In genomic region chr6:43292471-43293076, GRCm38 (mm10) we compare ENCODE assay signal across 12 mouse cellular contexts. TPM values are rescaled to one million over a fixed set of nuclear protein-coding genes. Genes with fewer than 3 reads are reported as not detected.
DNase-seq lines count a peak whose midpoint lies in the region; ATAC-seq lines count a peak whose summit lies in the region.
"Had no signal": no experiment of that assay in that cellular context is flagged by ENCODE, and none has a peak within 500 bp of the region (broad histone marks: within the 10 kb centered on the region; RNA-seq: fewer than 3 reads in every experiment).

No protein-coding gene starts in this region.

- H3K27ac ChIP-seq in neural tube, embryonic 15.5 days (replicated peaks): no peak overlapping the region
- H3K27ac ChIP-seq: limb, embryonic 13.5 days; midbrain, embryonic 13.5 days had no signal

- no peaks in the 10 kb centered on the region for H3K9me3 ChIP-seq in neural tube, embryonic 15.5 days (replicated peaks)
- H3K9me3 ChIP-seq: limb, embryonic 13.5 days; midbrain, embryonic 13.5 days had no signal

- H3K4me3 ChIP-seq in neural tube, embryonic 15.5 days (replicated peaks): no peak overlapping the region
- H3K4me3 ChIP-seq: limb, embryonic 13.5 days; midbrain, embryonic 13.5 days had no signal

- ATAC-seq in neural tube, embryonic 15.5 days (ENCODE audit: low FRiP score): no peak
- ATAC-seq: midbrain, embryonic 13.5 days had no signal

- H3K4me2 ChIP-seq in neural tube, embryonic 15.5 days: no peak overlapping the region
- H3K4me2 ChIP-seq: limb, embryonic 13.5 days; midbrain, embryonic 13.5 days had no signal

- no peaks in the 10 kb centered on the region for H3K36me3 ChIP-seq in neural tube, embryonic 15.5 days
- H3K36me3 ChIP-seq: midbrain, embryonic 13.5 days had no signal

- peak; percentile 59 for DNase-seq in urinary bladder, postnatal 14 days (ENCODE audit: low spot score)
- DNase-seq in urinary bladder, postnatal 10 days (ENCODE audit: low spot score): no peak
- DNase-seq in fibroblast of lung, adult 2 months (ENCODE audit: low read depth): peak; percentile 58
- peak; percentile 54 for DNase-seq in large intestine, adult 2 months (ENCODE audit: low read depth, low spot score)
- DNase-seq in testis, postnatal 14 days (ENCODE audit: low spot score): peak; percentile 36
- no peak for DNase-seq in cerebellum, adult 18-20 months
- DNase-seq in ovary, postnatal 10 days (ENCODE audit: low spot score): no peak

- peaks cover 9% of the 10 kb centered on the region for H3K4me1 ChIP-seq in neural tube, embryonic 15.5 days
- H3K4me1 ChIP-seq: limb, embryonic 13.5 days had no signal

- WGBS in large intestine, adult 2 months: 9% methylated on average over 6 of the region's 6 CpGs
- WGBS in neural tube, embryonic 15.5 days: 82% methylated on average over 6 of the region's 6 CpGs

- H3K27me3 ChIP-seq in neural tube, embryonic 15.5 days (replicated peaks): no peaks in the 10 kb centered on the region
- H3K27me3 ChIP-seq: limb, embryonic 13.5 days; midbrain, embryonic 13.5 days had no signal

- H3K9ac ChIP-seq in neural tube, embryonic 15.5 days (replicated peaks): no peak overlapping the region
- H3K9ac ChIP-seq: limb, embryonic 13.5 days; midbrain, embryonic 13.5 days had no signal

RNA-seq across cellular contexts. Expression of gene Nobox, which starts 16.8 kb away (rescaled TPM):
- not detected in 2 replicates for polyA plus RNA-seq in large intestine, adult 2 months (2012; rRNA removed)
- polyA plus RNA-seq in neural tube, embryonic 15.5 days (2015; fragmentation: Nextera tagmentation; extraction: Ambion mirVana): 0.14 TPM in 1 of 2 replicates, not detected in the other
- polyA plus RNA-seq: heart, postnatal 0 days; limb, embryonic 13.5 days; midbrain, embryonic 13.5 days; neural tube, embryonic 14.5 days had no signal

RNA-seq across cellular contexts. Expression of gene Arhgef5, which starts 27.2 kb away (rescaled TPM):
- polyA plus RNA-seq in large intestine, adult 2 months (2012; rRNA removed): 43.0 and 64.8 TPM in 2 replicates
- polyA plus RNA-seq in neural tube, embryonic 15.5 days (2015; fragmentation: Nextera tagmentation; extraction: Ambion mirVana): 1.9 and 4.5 TPM in 2 replicates

Comparison
In these comparisons a context has a peak if more than half of its experiments do, and no peak if none do; other contexts are left out.
1. DNase-seq: peak in urinary bladder, postnatal 14 days (single experiment), fibroblast of lung, adult 2 months (single experiment), large intestine, adult 2 months (single experiment) and testis, postnatal 14 days (single experiment); none in urinary bladder, postnatal 10 days (single experiment), cerebellum, adult 18-20 months (0 of 2) and ovary, postnatal 10 days (single experiment).